Mouse (Mus musculus) testis, adult 2 months (tissue): ENCODE measurements around the gene Ksr2. TPM values are rescaled to one million over a fixed set of nuclear protein-coding genes. Genes with fewer than 3 reads are reported as not detected.
A peak's percentile ranks its signal among the peaks of the same experiment; 100 is the strongest.

ENCODE experiments used
- H3K27ac ChIP-seq: fragments of 200-500 bp; 2 replicates; pipeline ENCODE4 v1.5.1; 2012; ENCODE audit warnings: low read depth, low read length; ENCODE audit not compliant: control insufficient read depth, insufficient read depth
- H3K27me3 ChIP-seq: fragments of 200-500 bp; 2 replicates; pipeline ENCODE4 v1.6.1; 2012; ENCODE audit warnings: mild to moderate bottlenecking, low read length, moderate library complexity; ENCODE audit not compliant: control insufficient read depth, insufficient read depth
- H3K36me3 ChIP-seq: fragments of 200-500 bp; 2 replicates; pipeline ENCODE4 v1.6.1; 2012; ENCODE audit warnings: mild to moderate bottlenecking, low read length; ENCODE audit not compliant: control insufficient read depth, insufficient read depth
- H3K4me1 ChIP-seq: fragments of 200-500 bp; 2 replicates; pipeline ENCODE4 v1.6.1; 2012; ENCODE audit warnings: low read length; ENCODE audit not compliant: control insufficient read depth, insufficient read depth
- H3K4me3 ChIP-seq: fragments of 200-500 bp; 2 replicates; pipeline ENCODE4 v1.5.1; 2012; ENCODE audit warnings: low read depth, mild to moderate bottlenecking, low read length, moderate library complexity, mixed read lengths; ENCODE audit not compliant: control insufficient read depth
- CTCF ChIP-seq: fragments of 200-500 bp; IDR thresholded peaks from 2 replicates; pipeline ENCODE4 v1.5.1; 2012; ENCODE audit warnings: low read depth, mild to moderate bottlenecking, inconsistent platforms, low read length, moderate library complexity; ENCODE audit not compliant: control insufficient read depth, insufficient read depth, insufficient replicate concordance
- POLR2A ChIP-seq: fragments of 200-500 bp; IDR thresholded peaks from 2 replicates; pipeline ENCODE4 v1.6.1; 2012; ENCODE audit warnings: low read depth, mild to moderate bottlenecking, inconsistent platforms, low read length, moderate library complexity; ENCODE audit not compliant: control insufficient read depth
- polyA plus RNA-seq: library from polyadenylated mRNA; depleted of rRNA; stranded (reverse); fragments of >200 nt; gene quantifications from 2 replicates; pipeline ENCODE4 v1.2.3, GENCODE M21; 2012

The Ksr2 gene
- polyA plus RNA-seq, 1 experiment, result 2.0 TPM

GRCm38 (mm10) chr5:117744654-117745178, 330.9 kb downstream of the Ksr2 start:
- Histone ChIP-seq H3K36me3 (no peaks in the 10 kb centered on the region), H3K4me1 (no peaks in the 10 kb centered on the region), H3K27ac (no peak overlapping the region), H3K4me3 (no peak overlapping the region), H3K27me3 (no peaks in the 10 kb centered on the region)
- TF ChIP-seq POLR2A, result no peak
- TF ChIP-seq CTCF, result no peak

- TF ChIP-seq POLR2A, result no peak
- TF ChIP-seq CTCF, result no peak
Measured at GRCm38 (mm10) chr5:117749353-117749752, 335.6 kb downstream of the Ksr2 start.

GRCm38 (mm10) chr5:117757696-117758482, 344.1 kb downstream of the Ksr2 start:
- Histone ChIP-seq H3K36me3 (no peaks in the 10 kb centered on the region), H3K4me1 (no peaks in the 10 kb centered on the region; the same call in 1 of the 2 replicates), H3K4me3 (peak overlapping the region; percentile 25), H3K27ac (no peak overlapping the region), H3K27me3 (no peaks in the 10 kb centered on the region)
- TF ChIP-seq CTCF, result no peak
- TF ChIP-seq POLR2A, result no peak

More at GRCm38 (mm10) chr5:117749353-117749752, 335.6 kb downstream of the Ksr2 start:
- H3K4me1 ChIP-seq, result no peaks in the 10 kb centered on the region
- no peaks in the 10 kb centered on the region for H3K27me3 ChIP-seq
- no peak overlapping the region for H3K27ac ChIP-seq
- H3K4me3 ChIP-seq, result no peak overlapping the region
- H3K36me3 ChIP-seq, result no peaks in the 10 kb centered on the region

- Histone ChIP-seq H3K27me3 (no peaks in the 10 kb centered on the region), H3K4me1 (no peaks in the 10 kb centered on the region; the same call in 1 of the 2 replicates), H3K4me3 (no peak overlapping the region), H3K27ac (no peak overlapping the region), H3K36me3 (no peaks in the 10 kb centered on the region)
- TF ChIP-seq POLR2A (no peak), CTCF (peak; percentile 75; the same call in 1 of the 2 replicates)
Measured at GRCm38 (mm10) chr5:117761181-117761832, 347.5 kb downstream of the Ksr2 start.

GRCm38 (mm10) chr5:117764496-117764895, 350.7 kb downstream of the Ksr2 start:
- Histone ChIP-seq H3K27me3 (no peaks in the 10 kb centered on the region), H3K27ac (no peak overlapping the region), H3K36me3 (no peaks in the 10 kb centered on the region), H3K4me3 (no peak overlapping the region), H3K4me1 (no peaks in the 10 kb centered on the region; the same call in 1 of the 2 replicates)
- TF ChIP-seq POLR2A (no peak), CTCF (no peak)

GRCm38 (mm10) chr5:117779175-117779574, 365.4 kb downstream of the Ksr2 start:
- H3K27ac ChIP-seq, result no peak overlapping the region
- no peaks in the 10 kb centered on the region for H3K27me3 ChIP-seq
- H3K4me1 ChIP-seq, result peaks cover 3% of the 10 kb centered on the region; the same call in 1 of the 2 replicates
- H3K4me3 ChIP-seq, result no peak overlapping the region
- H3K36me3 ChIP-seq, result no peaks in the 10 kb centered on the region
- TF ChIP-seq CTCF (no peak), POLR2A (no peak)

GRCm38 (mm10) chr5:117780681-117781080, 366.9 kb downstream of the Ksr2 start, which contains the start of gene Nos1:
Nos1 (plus strand) TSS chr5:117781032.
- Histone ChIP-seq H3K4me1 (peaks cover 3% of the 10 kb centered on the region; the same call in 1 of the 2 replicates), H3K4me3 (peak within 1 kb of the TSS; percentile 70), H3K27ac (no peak within 1 kb of the TSS), H3K27me3 (no peaks in the 10 kb centered on the region), H3K36me3 (no peaks in the 10 kb centered on the region)
- no peak for TF ChIP-seq CTCF
- no peak for TF ChIP-seq POLR2A
